Mouse (Mus musculus): ENCODE results near the gene Hspa1l.
"Not testable (repeated sequence)": the region's sequence is repeated elsewhere in the genome, so short reads cannot be mapped to it uniquely, and the experiment has no call there.

DNA sequence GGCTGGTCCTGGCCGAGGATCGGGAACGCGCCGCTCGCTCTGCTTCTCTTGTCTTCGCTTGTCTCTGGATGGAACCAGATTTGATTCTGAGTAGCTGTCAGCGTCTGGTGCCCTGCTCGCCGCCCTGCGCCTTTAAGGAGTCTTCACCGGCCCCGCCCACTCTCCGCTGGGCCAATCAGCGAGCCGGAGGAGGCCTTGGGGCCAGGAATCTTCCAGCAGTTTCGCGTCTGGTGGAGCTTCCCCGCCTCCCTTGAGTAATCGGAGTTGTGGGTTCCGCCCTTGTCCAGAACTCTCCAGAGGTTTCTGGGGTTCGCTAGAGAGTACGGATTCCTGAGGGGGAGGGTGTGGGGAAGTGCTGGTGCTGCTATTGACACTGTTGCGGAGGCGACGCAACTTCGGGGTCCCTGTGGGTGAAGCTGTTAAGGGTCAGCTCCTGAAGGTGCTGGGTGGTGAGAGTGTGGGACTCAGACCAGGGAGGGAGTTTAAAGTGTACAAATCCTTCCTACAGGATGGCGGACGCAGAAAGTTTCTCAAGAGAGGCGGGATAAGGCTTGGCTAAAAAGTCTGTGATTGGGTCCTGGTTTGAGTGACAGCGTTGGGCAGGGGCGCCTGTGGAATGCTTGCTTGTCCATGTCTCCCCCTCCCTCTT, 13.2 kb upstream of the Hspa1l start, which contains the start of gene Hspa1b:
- TF ChIP-seq CTCF (IDR thresholded peaks at IDR 0.05; ENCODE audit: borderline replicate concordance, insufficient read depth, low read depth, low read length) = not testable (repeated sequence)
- TF ChIP-seq POLR2A (IDR thresholded peaks at IDR 0.05; ENCODE audit: borderline replicate concordance, insufficient read depth, low read length) = peak; percentile 60; the same call in 1 of the 2 replicates
